Mouse (Mus musculus): ENCODE data around the gene Rsph3b. TPM values are rescaled to one million over a fixed set of nuclear protein-coding genes. Genes with fewer than 3 reads are reported as not detected.
A peak's percentile ranks its signal among the peaks of the same experiment; 100 is the strongest.

Gene Rsph3b
- total RNA-seq, 1 experiment = 5.4 TPM

GRCm38 (mm10) chr17:6862040-6862780 lies 86.3 kb downstream of the Rsph3b start:
- Histone ChIP-seq H3K36me3 (ENCODE audit: control insufficient read depth, insufficient read depth, low read length, poor library complexity, severe bottlenecking) (no peaks in the 10 kb centered on the region), H3K4me3 (ENCODE audit: insufficient read depth in 1 of 2, low read depth in 1 of 2, low read length in 2 of 2, poor library complexity in 1 of 2, severe bottlenecking in 1 of 2) (no peak overlapping the region), H3K4me1 (ENCODE audit: control insufficient read depth in 2 of 2, insufficient read depth in 2 of 2, low read length in 2 of 2, poor library complexity in 1 of 2) (peaks cover 5 to 20% of the 10 kb centered on the region in 2 experiments), H3K9ac (ENCODE audit: insufficient read depth, low read depth, low read length, poor library complexity, severe bottlenecking) (no peak overlapping the region), H3K9me3 (ENCODE audit: control insufficient read depth, insufficient read depth, low read depth, low read length) (no peaks in the 10 kb centered on the region), H3K27ac (ENCODE audit: insufficient read depth, low read depth, low read length, poor library complexity, severe bottlenecking) (no peak overlapping the region)
- in situ Hi-C loops (cut with MboI; ENCODE audit: low sequenced_read_pairs in 2 of 2, unreplicated experiment in 2 of 2) = no loop called here
- TF ChIP-seq MAFK (IDR thresholded peaks at IDR 0.05; ENCODE audit: insufficient read depth, low read depth, low read length) = no peak
- DNase-seq (ENCODE audit: low read depth, low spot score) = no peak

- no peak for DNase-seq (ENCODE audit: low read depth, low spot score)
- H3K27ac ChIP-seq (ENCODE audit: insufficient read depth, low read depth, low read length, poor library complexity, severe bottlenecking) = no peak overlapping the region; the same call in 1 of the 2 replicates
- H3K9me3 ChIP-seq (ENCODE audit: control insufficient read depth, insufficient read depth, low read depth, low read length) = no peaks in the 10 kb centered on the region
- peaks cover 5 to 20% of the 10 kb centered on the region in 2 experiments for H3K4me1 ChIP-seq (ENCODE audit: control insufficient read depth in 2 of 2, insufficient read depth in 2 of 2, low read length in 2 of 2, poor library complexity in 1 of 2)
- in situ Hi-C loops (cut with MboI; ENCODE audit: low sequenced_read_pairs in 2 of 2, unreplicated experiment in 2 of 2) = no loop called here
- H3K9ac ChIP-seq (ENCODE audit: insufficient read depth, low read depth, low read length, poor library complexity, severe bottlenecking) = no peak overlapping the region
- TF ChIP-seq CHD2 (IDR thresholded peaks at IDR 0.05; ENCODE audit: low read depth, low read length) = no peak
- TF ChIP-seq MAFK (IDR thresholded peaks at IDR 0.05; ENCODE audit: insufficient read depth, low read depth, low read length) = no peak
- no peak for TF ChIP-seq HCFC1 (IDR thresholded peaks at IDR 0.05; ENCODE audit: borderline replicate concordance, insufficient read depth, low read length)
- TF ChIP-seq ZC3H11A (IDR thresholded peaks at IDR 0.05; ENCODE audit: borderline replicate concordance, low read depth, low read length) = no peak
- TF ChIP-seq ZNF384 (IDR thresholded peaks at IDR 0.05; ENCODE audit: low read depth, low read length) = no peak
- H3K36me3 ChIP-seq (ENCODE audit: control insufficient read depth, insufficient read depth, low read length, poor library complexity, severe bottlenecking) = no peaks in the 10 kb centered on the region
- H3K4me3 ChIP-seq (ENCODE audit: insufficient read depth in 1 of 2, low read depth in 1 of 2, low read length in 2 of 2, poor library complexity in 1 of 2, severe bottlenecking in 1 of 2) = no peak overlapping the region; a peak in 1 of 4 replicates
These were observed 87.1 kb downstream of the Rsph3b start for GRCm38 (mm10) chr17:6861181-6862039.

GRCm38 (mm10) chr17:6860491-6860897 lies 88.0 kb downstream of the Rsph3b start:
- DNase-seq (ENCODE audit: low read depth, low spot score) = peak; percentile 75
- in situ Hi-C loops (cut with MboI; ENCODE audit: low sequenced_read_pairs in 2 of 2, unreplicated experiment in 2 of 2) = no loop called here
- H3K4me1 ChIP-seq (ENCODE audit: control insufficient read depth in 2 of 2, insufficient read depth in 2 of 2, low read length in 2 of 2, poor library complexity in 1 of 2) = peaks cover 5 to 20% of the 10 kb centered on the region in 2 experiments
- no peaks in the 10 kb centered on the region for H3K36me3 ChIP-seq (ENCODE audit: control insufficient read depth, insufficient read depth, low read length, poor library complexity, severe bottlenecking)
- no peak overlapping the region for H3K4me3 ChIP-seq (ENCODE audit: insufficient read depth in 1 of 2, low read depth in 1 of 2, low read length in 2 of 2, poor library complexity in 1 of 2, severe bottlenecking in 1 of 2)
- no peaks in the 10 kb centered on the region for H3K9me3 ChIP-seq (ENCODE audit: control insufficient read depth, insufficient read depth, low read depth, low read length)
- H3K9ac ChIP-seq (ENCODE audit: insufficient read depth, low read depth, low read length, poor library complexity, severe bottlenecking) = no peak overlapping the region
- TF ChIP-seq HCFC1 (IDR thresholded peaks at IDR 0.05; ENCODE audit: borderline replicate concordance, insufficient read depth, low read length) (no peak), ZNF384 (IDR thresholded peaks at IDR 0.05; ENCODE audit: low read depth, low read length) (no peak), CHD2 (IDR thresholded peaks at IDR 0.05; ENCODE audit: low read depth, low read length) (peak; percentile 59; the same call in 1 of the 2 replicates), ZC3H11A (IDR thresholded peaks at IDR 0.05; ENCODE audit: borderline replicate concordance, low read depth, low read length) (no peak), MAFK (IDR thresholded peaks at IDR 0.05; ENCODE audit: insufficient read depth, low read depth, low read length) (no peak)
- no peak overlapping the region; the same call in 1 of the 2 replicates for H3K27ac ChIP-seq (ENCODE audit: insufficient read depth, low read depth, low read length, poor library complexity, severe bottlenecking)

- Histone ChIP-seq H3K36me3 (ENCODE audit: control insufficient read depth, insufficient read depth, low read length, poor library complexity, severe bottlenecking) (no peaks in the 10 kb centered on the region), H3K4me1 (ENCODE audit: control insufficient read depth in 2 of 2, insufficient read depth in 2 of 2, low read length in 2 of 2, poor library complexity in 1 of 2) (peaks cover 5 to 20% of the 10 kb centered on the region in 2 experiments), H3K9me3 (ENCODE audit: control insufficient read depth, insufficient read depth, low read depth, low read length) (no peaks in the 10 kb centered on the region), H3K9ac (ENCODE audit: insufficient read depth, low read depth, low read length, poor library complexity, severe bottlenecking) (no peak overlapping the region), H3K4me3 (ENCODE audit: insufficient read depth in 1 of 2, low read depth in 1 of 2, low read length in 2 of 2, poor library complexity in 1 of 2, severe bottlenecking in 1 of 2) (no peak overlapping the region), H3K27ac (ENCODE audit: insufficient read depth, low read depth, low read length, poor library complexity, severe bottlenecking) (no peak overlapping the region; the same call in none of the 2 replicates)
- TF ChIP-seq MAFK (IDR thresholded peaks at IDR 0.05; ENCODE audit: insufficient read depth, low read depth, low read length) = no peak
- no peak for TF ChIP-seq HCFC1 (IDR thresholded peaks at IDR 0.05; ENCODE audit: borderline replicate concordance, insufficient read depth, low read length)
- in situ Hi-C loops (cut with MboI; ENCODE audit: low sequenced_read_pairs in 2 of 2, unreplicated experiment in 2 of 2) = no loop called here
- no peak for DNase-seq (ENCODE audit: low read depth, low spot score)
These were observed 88.4 kb downstream of the Rsph3b start for GRCm38 (mm10) chr17:6860067-6860466.

Other genes starting within 250 kb of the Rsph3b start
- gene Ezr, start 165.9 kb downstream of the Rsph3b start, total RNA-seq (2012; rRNA removed) = 131 and 180 TPM in 2 replicates
- 5.8 and 6.5 TPM in 2 replicates for gene Tagap1, start 12.5 kb upstream of the Rsph3b start, total RNA-seq (2012; rRNA removed)
- 48.5 and 49.0 TPM in 2 replicates for gene Rnaset2b, start 22.0 kb upstream of the Rsph3b start, total RNA-seq (2012; rRNA removed)
- 0.26 and 0.27 TPM in 2 replicates for gene Gm49721, start 30.2 kb upstream of the Rsph3b start, total RNA-seq (2012; rRNA removed)
- not detected in 2 replicates for gene Gm1604a, start 76.9 kb upstream of the Rsph3b start, total RNA-seq (2012; rRNA removed)
- 16.2 and 19.9 TPM in 2 replicates for gene Rps6ka2, start 221.4 kb upstream of the Rsph3b start, total RNA-seq (2012; rRNA removed)